Mouse (Mus musculus) R1 (cell line): ENCODE results near the gene Cryba2.

Experiments used
- DNase-seq: peaks from one replicate; pipeline ENCODE4 v3.0.0-alpha.2; 2018; ENCODE audit warnings: low read depth, low spot score

Gene Cryba2

DNA sequence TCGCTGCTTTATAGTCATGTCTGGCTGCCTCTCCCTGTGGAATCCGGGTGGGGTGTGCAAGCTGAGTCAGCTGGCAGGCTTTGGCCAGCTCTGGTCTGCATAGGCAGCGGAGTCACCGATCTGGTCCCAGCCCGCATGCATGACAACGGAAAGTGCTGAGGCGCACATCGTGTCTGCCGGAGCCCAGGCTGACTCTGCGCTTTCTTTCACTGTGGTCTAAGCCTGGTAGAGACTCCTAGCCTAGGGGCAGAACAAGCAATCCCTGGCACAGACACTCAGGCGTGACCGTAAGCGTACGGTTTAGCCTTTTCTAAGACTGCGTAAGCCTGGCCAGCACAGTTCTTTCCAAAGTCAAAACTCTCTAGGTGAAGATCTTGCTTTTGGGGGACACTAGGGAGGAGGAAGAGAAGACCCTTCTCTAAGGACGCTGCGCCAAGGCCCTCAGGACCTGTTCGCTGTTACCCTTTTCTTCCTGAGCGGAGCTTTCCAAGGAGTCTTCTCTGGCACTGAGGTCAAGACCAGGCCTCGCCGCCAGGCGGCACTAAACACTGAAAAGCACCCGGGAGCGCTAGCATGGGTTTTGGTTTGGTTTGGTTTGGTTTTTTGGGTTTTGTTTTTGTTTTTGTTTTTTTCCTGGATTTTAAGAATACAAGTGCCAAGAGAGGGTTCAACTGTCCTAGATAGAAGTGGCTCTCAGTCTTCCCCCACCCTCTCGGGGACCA lies at the start of gene Cryba2:
Cryba2 (minus strand) TSS at position 10 of the 722 bp plus-strand sequence.
- DNase-seq: peak; percentile 85

DNA sequence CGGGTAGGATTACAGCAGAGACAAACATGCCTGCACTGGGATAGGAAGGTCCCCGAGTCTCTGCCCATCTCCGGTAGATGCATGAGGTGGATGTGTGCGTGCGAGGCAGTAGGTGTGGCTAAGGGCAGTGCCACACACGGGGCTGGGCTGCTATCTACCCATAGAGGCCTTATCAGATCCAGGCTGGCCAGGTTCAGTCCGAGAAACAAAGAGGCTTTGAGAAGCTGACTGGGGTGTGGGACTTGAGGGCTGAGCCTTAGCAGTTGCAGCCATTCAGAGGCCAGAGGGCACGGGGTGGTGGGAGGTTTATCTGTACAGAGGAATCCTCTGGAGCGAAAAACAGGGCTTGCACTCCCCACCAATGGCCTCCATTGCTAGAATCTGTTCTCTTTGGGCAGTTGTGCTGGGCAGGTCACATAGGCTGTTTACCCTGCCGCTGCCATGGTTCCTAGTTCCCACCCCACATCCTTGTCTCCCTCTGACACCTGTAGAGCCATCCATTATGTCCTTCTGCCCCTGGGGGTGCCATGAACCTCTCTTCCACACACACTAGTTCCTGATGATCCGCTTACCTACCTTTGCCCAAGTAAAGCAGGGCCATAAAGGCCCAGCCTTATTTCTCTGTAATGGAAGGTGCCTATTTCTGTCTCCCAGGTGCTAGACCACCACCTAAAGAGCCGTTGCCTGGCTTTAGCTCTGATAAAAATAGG lies 48.9 kb upstream of the Cryba2 start:
- DNase-seq: no peak

DNA sequence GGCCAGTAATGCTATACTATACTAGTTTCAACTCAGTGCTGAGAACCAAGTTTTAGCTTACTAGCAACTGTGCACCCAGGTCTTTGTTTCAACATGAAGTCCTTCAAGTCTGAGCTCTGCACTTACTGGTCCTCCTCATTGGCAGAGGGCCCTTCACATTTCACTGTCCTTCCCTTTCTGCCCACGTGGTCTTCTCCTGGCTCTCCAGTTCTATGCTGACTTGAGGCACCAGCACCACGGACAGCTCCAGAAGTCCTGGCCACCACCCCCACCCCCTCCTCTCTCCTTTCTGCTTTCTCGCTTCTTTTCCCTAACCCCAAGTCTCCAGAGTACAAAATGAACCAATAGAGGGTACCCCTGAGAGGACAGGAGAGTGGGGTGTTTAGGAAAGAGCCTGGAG lies 46.8 kb upstream of the Cryba2 start:
- peak; percentile 28 for DNase-seq

DNA sequence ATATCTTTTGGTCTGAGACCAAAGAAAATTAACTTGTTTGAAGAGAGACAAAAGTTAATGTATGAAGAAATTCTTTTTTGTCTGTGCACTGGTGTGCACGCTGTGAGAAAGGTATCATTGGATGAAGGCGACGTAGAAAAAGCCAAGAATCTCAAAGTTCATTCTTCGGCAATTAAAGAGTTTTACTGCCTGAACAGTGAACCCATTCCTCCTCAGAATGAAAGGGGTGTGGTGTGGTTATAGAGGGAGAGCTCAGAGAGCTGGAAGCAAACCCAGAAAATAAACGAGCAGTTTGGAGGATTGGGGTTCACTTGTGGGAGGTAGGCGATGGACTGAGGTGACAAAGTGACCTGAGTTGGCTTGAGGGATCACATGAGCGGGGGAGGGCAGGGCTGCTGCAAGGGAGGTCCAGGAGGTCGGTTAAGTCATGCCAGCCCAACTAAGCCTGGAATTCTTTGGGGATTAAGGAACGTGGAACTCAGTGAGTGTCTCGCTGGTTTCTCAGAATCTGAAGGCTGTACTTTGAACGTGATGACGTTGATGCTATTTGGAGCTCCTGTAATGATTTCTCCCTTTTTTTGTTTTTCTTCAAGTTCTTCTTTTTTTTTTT lies 43.4 kb upstream of the Cryba2 start:
- no peak for DNase-seq

DNA sequence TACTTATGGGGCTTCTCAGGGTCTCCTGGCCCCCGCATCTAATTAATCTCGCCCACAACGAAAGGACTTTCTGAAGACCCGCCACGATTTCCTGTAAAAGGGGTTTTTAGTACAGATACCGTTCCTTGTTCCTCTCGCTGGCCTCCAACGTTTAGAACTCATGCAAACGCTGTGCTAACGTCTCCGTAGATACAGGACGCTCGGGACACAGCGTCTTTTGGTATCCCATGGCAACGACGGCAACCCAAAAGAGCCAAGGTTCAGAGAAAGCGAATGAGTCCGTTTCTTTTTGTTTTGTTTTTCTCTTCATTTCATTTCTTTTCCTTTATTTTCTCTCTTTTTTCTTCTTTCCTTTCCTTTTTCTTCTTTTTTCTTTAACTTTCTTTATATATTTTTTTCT lies 42.5 kb upstream of the Cryba2 start, which contains the start of gene Cfap65:
Cfap65 (minus strand) TSS at position 198 of the 400 bp plus-strand sequence.
- DNase-seq: peak; percentile 74

DNA sequence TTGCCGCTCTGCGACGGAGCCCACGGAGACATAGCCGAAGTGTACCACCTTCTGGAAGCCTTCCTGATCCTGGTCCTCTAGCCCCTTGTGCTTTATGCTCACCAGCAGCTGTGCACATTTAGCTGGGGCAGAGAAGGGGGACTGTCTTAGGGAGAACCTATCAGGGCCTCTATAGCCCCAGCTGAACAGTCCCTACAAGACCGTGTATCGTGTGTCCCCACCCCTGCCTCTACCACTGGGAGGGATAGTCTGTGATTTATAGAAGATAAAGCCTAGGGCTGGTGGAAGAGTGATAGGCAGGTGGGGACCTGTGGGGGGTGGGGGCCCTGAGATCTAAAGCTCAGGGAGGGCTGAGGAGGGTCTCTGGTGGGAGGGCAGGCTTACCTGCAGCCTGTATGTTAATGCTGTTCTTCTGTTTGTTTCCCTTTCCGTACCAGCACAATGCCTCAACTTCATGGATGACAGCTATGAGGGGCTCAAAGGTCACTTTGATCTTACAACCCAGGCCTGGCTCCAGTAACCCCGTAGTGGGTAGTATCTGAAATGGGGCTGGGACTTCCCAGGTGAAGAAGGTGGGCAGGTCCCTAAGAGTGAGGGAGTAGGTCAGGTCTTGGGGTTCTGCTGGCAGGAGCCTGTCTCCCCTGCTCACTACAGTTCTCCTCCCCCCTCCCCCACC lies 34.8 kb upstream of the Cryba2 start:
- no peak for DNase-seq

DNA sequence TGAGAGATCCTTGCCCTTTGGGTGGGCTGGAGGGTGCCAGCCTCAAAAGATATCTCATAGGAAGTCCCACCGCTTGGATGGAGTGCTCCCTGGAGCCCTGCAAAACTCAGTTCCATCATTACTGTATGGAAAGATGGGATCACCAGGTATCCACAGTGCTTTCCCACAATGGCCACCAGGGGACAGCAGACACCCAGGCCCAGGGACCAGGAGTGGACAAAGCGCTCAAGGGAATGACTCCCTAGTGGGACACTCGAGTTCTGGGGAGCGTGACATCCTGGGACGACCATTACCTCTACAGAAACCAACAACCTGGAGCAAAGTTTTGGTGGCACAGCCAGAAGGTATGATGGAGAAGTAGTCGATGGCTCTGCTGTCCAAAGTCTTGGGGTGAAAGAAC lies 33.8 kb upstream of the Cryba2 start:
- peak; percentile 39 for DNase-seq

DNA sequence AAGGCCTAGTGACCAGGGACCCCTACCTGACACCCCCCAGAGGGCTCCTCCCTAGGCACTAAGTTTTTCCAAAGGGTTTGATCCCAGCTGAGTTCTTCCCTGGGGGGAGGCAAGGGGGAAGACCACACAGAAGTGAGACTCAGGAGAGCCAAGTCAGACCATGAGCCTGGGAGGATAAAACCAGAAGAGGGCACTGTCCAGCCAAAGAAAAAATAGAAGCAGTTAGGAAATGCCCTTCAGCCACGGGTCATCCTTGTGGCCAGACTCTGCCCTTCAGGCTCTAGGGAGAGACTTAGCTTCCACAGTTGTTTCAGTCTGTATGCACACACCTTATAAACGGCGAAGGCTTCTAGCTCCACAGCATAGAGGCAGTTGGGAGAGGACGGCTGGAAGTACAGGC lies 31.5 kb upstream of the Cryba2 start:
- DNase-seq: no peak

DNA sequence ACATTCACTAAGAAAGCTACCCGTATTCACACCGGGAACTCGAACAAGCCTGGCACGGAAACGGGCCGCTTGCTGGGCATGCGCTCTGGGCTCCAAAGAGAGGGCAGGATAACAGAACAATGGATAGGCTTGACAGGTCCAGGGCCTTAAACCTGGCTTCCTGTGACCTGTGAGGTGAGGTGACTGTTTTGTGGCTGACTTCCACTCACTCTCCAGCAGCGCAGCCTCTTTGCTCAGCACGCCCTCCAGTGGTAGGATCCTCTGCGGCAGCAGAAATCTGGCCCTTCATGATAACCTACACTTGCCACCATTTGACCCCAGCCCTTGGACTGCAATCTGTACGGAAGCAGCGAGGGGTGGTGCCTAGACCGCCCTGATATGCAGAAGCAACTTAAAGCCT lies 22.8 kb upstream of the Cryba2 start:
- DNase-seq: peak; percentile 59

DNA sequence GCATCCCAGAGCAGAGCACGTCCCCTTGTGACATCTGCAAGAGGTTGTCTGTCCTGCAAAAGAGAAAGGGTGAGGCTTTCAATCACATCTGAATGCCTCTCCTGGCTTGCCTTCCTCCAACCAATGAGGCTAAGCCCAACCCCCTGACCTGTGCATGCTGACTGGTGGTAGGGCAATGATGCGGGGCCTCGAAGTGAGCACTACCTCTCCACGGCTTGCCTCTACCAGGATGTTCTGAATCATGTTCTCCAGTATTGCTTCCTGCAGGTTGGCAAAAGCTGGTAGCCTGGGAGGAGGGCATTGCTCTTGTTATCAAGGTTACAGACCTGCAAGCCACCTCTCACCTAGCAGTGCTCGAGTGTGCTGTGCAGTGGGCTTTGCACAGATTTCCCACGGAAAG lies 9.2 kb upstream of the Cryba2 start:
- DNase-seq: no peak

DNA sequence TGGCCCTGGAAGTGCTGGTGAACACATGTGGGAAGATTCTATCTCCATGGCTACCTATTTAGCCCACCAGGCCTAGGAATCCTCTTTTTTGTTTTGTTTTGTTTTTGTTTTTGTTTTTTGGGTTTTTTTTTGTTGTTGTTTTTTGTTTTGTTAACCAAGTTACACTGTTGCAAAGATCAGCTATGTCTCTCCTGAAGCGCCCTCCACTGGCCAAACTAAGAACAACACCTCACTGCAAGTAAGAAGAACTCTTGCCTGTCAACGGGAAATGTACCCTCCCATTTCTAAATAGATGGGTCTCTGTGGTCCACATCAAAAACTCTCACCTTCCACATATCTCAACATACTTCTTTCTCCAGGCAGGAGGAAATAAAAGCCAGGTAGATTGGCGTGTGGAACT lies 8.7 kb upstream of the Cryba2 start:
- peak; percentile 86 for DNase-seq

DNA sequence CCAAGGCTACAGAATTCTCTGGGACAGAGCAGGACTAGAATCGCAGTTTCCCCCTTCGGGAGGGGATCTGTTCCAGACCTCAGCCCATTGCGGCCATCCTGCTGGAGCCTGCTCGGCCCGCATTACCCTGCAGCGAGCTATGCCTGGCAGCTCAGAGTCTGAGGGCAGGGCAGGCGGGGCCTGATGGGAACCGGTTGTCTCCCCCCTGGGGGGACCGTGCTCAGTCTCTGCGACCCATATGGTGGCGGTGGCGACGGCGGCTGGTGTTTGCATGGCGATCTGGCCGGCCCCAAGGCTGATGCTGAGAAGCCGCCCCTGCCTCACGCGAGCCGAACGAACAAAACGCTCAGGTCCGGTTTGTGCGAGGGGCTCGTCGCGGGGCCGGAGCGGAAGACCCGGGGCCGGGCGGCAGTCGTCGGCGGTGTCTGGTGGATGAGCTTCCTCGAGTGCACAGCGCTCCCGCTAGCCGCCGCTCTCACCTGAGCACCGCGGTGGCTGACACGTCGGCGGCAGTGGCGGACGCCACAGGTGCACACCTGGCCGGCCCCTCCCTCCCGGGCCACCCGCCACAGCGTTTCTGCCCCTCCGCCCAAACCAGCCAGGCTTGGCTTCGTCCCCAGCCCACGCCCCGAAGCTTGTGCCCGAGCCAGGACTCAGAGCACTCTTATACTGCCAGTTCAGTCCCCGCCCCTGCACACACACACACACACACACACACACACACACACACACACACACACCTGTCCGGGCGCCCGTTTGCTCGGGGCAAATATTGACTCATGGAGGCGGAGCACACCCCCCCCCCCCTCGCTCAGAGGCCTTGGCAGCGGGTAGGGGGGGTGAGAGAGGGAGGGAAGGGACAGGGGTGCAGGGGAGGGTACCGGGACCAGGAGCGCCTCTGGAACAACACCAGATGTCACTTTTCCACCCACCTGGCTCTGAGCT lies 7.7 kb upstream of the Cryba2 start:
- DNase-seq: peak; percentile 29

DNA sequence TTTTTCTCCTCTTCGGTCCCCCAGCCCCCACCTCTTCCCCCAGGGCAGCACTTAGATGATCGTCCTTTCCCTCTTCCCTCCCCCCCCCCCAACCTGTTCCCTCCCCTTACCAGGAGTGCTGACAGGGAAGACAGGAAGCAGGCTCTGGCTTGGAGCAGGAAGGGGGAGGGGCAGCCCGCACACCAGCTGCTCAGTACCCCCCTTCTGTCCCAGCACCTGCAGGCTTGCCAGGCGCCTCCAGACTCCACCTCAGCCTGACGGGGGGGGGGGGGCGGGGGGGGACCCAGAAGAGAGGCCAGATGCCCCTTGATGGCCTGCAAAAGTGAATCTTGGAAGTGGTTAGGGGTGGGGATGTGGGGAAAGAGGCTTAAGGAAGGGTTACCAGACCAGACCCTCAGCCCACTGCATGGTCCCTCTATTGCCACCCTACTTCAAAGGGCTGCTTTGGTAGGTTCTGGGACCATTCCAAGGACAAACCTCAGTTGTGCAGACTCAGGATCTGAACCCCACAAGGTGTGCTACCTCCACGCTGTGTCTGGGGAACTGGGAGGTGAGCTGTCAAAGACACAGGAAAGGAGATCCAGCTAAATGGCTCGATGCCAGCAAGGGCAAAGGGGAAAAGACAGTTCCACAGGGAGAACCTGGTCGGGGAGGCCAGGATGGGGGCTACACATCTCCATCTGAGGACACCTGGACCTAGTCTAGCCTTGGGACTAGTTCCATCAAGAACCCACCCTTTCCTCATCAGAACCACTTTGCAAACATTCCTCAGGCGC lies 5.9 kb upstream of the Cryba2 start:
- DNase-seq: no peak

DNA sequence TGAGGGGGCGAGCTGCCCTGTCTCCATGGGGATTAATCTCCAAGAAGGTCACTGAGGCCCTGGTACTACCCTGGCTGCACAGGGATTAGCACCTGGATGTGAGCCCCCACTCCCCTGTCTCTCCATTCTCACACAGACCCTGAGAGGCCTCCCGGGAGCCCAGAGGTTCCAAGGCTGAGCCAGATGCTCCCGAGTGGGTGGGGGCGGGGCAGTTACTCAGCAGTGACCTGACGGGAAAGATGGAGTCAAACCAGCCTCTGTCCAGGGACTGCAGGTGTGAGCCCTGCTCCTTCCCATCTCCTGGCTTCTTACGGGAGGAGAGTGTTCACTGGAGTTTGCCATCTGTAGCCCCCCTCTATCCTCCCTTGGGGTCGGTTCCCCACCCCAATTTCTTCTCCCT lies 5.0 kb upstream of the Cryba2 start:
- DNase-seq: no peak

DNA sequence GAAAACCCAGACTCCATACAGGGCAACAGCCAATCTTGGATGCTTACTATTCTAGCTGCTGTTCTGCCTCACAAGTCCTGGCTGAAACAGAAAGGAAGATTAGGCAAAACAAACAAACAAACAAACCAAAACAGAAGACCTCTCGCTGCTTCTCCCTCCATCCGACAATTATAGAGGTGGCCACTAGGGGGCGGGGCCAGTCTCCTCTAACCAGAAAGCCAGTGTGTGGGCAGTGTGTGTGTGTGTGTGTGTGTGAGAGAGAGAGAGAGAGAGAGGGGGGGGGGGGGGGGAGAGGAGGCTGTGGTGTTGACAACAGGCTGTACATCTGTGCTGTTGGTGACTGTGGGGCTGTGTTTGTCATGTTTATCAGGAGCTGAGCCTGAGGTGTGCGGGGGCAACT lies 2.0 kb upstream of the Cryba2 start:
- peak; percentile 75 for DNase-seq

DNA sequence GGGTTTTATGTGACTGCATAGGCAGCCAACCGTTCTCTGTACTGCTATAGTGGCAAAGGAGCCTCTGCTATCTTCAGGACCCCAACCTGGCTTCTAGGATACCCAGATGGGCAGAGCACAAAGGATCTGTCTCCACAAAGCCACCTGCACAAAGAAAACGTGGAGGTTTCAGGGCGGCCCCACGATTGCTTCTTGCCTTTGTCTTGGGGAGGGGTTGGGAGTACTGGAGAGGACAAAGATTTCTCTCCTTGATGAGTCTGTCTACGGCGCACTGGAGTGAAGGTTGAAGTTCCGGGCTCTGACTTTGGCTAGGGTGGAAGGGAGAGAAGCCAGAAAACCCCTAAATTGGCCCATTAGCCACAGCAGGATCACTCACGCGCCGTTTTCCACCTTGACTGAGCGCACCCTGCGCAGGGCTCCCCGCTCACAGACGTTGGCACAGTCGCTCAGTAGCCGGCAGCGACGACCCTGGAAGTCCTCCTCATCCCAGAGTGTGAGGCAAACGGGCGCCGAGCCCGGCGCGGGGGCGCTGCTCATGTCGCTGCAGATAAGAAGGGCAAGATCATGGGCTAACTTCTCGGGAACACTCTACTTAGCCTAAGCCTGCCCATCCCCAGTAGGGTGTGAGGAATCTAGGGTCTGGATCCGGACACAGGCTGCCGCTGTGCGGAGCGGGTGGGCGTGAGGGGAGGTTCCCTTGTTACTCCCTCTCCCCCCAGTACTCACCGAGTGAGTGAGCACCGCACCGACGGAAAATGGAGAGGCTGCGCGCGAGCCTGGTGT lies 401 bp downstream of the Cryba2 start:
- no peak for DNase-seq

DNA sequence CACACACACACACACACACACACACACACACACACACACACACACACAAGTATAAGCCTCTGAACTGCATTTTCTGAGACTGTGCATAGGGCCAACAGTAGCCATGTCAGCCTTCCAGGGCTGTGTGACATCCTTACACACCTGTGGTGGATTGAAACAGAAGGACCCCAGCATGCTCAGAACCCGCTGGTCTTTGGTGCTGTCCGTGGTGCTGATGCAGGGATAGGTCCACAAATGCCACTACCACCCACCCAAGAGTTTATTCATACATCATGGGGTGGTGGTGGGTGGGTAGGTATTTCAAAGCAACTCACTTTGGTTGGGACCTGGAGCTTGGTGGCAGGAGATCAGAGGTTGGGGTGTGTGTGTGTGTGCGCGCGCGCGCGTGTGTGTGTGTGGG lies 1.4 kb downstream of the Cryba2 start:
- DNase-seq: peak; percentile 70

DNA sequence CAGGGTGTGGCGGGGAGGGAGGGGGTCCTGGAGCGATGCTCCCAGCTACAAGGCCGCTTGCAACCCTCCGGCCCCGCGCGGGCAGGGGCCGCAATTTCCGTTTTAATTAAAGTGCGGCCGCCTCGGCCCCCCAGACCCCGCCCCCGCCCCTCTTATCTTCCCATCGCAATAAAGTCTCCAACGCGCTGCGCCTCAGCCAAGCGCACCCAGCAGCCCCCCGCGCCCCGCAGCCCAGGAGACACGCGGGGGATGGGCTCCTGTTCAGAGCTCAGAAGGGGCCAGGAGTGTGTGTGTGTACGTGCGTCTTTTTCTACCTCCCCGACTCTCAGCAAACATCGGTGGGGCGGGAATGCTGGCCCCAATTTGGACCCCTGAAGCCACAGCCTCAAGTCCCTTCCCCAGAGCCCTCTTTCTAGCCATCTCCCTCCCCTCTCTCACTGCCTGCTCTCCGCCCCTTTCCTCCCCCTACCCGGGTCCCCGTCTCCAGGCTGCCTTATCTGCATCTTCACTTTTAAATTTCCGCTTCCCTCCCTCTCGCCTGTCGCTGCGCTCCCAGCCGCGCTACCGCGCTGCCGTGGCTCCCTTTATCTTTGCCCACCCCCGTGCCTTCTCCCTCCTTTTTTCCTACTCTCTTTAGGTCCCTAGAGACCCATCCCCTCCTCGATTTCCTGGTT lies 7.4 kb downstream of the Cryba2 start, which contains the start of gene Fev:
Fev (minus strand) TSS at position 51 of the 674 bp plus-strand sequence.
- DNase-seq: peak; percentile 76
